Mouse (Mus musculus): ENCODE data around the gene Kcnip4.

Gene Kcnip4

DNA sequence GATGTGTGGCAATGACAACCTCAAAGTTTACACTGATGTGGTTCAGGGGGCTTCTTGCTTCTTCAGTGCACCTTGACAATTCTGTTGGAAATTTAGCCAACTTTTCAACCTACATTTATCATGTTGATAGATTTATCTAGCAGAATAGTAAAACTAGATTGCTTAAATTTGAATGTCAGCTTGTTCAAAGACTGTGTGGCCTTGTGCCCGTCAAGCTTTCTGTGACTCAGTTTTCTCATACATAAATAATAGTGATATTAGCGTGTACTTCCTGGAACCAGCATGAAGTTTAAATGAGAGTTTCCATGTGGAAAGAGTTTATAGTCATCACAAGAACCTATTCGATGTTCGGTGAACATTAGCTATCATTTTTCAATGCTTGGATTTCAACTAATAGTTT, 1112.4 kb downstream of the Kcnip4 start:
- DNase-seq (ENCODE audit: low spot score) = no peak

DNA sequence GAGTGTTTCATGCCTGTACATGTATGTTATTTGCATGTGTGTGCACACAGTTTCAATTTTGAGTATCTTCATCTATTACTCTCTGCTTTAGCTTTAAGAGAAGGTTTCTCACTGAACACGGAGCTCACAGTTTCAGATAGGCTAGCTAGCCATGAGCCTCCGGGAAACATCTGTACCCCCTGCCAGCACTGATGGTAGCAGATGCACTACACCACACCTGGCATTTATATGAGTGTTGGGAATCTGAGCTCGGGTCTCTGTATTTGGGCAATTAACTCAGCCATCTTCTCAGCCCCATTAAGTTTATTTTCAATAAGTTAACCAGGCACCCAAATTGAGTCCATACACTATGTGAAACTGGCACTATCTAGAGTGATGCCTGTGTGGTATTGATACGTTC, 1113.2 kb downstream of the Kcnip4 start:
- DNase-seq (ENCODE audit: low spot score) = no peak

DNA sequence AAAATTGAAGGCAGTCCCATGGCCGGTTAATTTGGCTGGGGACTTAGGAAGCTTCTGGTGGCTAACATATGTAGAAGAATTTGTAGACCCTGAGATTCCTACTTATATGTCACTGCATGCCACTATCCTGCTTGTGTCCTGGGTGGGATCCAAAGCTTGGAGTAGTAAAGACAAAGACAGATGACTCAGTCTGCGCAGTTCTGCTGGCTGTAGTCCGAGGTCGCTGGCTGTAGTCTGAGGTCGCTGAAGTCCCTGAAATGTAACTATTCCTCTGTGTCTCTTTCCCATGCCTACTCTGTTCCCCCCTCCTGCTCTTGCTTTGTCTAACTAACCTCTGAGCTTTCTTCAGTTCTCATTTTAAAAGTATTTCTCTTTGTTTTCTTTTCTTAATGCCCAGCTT, 1114.4 kb downstream of the Kcnip4 start:
- DNase-seq (ENCODE audit: low spot score) = no peak

DNA sequence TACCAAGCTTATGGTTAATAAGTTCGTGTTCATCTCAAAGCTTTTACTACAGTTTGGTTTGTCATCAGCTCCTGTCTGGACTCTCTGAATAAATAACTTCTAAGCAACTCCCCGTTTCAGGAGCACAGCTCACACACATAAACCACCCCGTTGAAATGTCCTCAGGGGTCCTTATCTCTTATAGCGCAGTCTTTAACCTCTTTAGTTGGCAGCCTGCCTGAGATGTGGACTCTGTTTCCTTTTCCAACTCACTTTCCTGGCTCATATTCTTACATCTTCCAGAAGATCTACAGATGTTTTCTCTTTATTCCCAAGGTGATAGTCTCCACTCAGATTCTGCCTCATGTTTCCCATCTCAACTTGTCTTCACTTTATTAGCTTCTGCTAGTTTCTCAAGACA, 1116.4 kb downstream of the Kcnip4 start:
- no peak for DNase-seq (ENCODE audit: low spot score)

DNA sequence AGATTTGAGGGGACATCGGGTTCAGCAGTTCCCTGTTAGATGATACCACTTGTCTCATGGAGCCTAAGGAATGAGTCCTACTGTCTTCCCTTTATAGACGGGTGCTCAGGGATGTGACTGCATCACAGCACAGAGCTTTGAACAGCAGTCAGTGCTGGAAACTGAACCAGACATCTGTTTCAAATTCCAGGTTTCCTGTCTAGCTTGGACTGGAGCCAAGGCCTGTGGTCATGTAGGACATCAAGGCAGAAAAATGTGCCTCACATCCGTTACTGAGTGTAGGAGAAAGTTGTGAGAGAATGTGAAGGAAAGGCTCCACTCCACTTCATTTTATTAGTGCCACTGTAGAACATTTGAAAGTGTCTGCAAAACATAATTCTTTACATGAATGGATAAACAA, 1122.2 kb downstream of the Kcnip4 start:
- no peak for DNase-seq (ENCODE audit: low spot score)

DNA sequence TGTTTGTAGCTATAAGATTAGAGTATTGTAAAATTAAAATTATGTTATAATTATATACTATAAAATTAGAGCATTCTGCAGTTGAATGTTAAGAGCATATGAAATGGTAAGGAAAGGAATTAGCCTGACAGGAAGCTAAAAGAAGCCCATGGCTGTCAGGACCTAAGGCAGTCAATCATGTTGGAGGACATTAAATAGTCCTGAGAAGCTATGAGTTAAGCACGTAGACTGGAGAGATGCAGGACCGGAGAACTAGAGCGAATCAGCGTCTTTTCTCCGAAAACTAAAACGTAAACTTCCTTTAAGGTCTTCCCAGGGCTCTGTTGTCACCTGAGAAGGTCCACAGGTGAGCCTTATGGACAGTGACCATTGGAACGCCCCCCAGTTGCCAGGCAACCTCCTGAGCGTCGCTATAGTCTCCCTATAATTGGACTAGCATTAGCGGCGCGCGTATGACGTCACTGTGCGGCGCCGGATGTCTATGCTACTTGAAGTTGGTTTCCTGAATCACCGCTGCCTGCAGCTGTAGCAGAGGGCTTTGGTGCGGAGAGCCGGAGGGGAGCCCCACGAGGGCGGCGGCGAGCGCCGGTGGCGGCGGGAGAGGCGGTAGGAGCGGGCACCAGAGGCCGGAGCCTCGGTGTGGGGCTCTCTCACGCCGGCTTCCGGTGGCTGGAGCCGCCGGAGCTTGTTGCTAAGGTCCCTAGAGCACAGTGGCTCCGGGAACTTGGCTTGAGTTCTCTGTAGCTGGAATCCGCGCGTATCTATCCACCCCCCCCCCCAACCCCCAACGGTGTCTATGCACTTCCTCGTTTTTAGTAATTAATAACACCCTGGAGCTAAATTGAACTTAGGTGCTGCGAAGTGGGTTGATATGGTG, 1152.6 kb downstream of the Kcnip4 start:
- peak; percentile 84 for DNase-seq (ENCODE audit: low spot score)

DNA sequence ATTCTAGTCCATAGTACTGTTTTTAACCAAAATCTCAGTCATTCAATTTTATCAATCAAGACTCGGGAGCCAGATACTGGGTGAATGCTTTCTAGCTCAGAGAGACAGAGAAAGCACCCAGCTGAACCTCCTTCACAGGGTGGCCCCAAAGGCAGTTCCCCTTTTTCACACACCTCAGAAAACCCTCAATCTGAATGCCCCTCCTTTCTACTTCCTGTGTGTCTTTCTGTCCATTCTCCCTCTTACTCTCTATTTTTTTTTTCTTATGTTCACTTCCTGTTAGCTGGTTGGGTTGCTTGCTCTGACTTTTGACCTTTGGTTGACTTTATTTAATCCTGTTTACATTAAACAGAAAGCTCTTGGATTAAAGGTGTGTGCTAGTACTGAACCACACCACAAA, 1175.4 kb downstream of the Kcnip4 start:
- no peak for DNase-seq (ENCODE audit: low spot score)

DNA sequence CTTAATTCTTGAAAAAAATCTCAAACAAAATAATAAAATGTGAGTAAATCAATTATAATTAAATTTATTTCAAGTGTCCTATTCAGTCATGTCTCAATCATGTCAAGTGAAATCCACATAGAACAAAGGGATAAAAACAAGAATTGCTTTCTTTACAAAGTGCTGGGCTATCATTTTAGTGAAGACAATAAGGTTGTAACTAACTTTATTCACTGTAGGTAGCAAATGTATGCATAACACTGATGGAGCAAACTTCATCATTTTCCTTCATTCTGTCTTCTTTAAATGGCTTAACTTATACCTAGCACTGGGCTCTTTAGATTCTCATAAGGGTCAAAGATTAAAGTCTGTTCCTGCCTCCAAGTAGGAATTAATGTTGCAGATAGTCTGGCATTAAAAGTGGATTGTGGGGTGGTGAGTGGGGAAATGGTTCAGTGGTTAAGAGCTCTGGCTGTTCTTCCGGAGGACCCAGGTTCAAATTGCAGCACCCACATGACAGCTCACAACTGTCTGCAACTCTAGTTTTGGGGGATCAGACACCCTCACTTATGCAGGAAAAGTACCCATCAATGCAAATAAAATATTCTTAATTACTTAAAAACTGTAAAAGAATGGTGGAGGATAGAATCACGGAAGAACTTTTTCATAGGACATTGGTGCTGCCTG, 1178.6 kb downstream of the Kcnip4 start:
- no peak for DNase-seq (ENCODE audit: low spot score)

DNA sequence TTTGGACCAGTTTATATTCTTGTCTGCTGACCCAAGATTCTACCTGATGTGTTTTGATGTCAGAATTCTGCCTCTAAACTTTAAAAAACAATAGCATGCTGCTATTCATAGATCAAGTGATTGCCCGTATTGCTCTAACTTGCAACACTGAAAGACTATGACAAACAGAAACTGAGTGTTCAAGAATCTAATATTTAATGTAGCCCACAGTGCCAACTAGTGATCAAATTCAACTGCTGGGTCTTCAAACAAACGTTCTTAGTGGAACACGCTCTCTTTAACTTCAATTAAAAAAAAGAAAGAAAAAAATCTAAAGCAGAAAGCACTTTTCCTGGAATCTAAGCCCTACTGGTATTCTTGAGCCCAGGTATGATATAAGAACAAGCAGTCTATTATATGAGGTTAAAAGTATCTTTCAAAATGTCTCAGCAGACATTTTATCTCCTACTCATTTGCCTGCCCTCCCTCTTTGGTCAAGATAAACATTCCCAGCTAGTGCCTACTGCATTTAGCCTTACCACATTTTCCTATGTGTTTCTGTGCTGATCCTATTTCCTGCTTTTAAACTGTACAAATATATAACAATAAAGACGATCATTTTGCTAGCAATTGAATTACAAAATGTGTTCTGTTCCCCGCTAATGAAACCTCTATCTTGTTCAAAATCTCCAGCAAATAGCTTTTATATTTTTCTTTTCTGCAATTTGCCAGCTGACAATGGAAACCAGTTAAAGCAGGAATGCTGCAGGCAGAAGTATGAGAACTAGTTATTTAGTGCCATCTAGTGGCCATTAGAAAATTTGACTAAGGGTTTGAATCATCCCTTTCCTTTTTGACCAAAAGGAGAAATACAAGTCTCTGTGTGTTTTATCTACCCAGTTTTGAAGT, 1179.4 kb downstream of the Kcnip4 start:
- no peak for DNase-seq (ENCODE audit: low spot score)

DNA sequence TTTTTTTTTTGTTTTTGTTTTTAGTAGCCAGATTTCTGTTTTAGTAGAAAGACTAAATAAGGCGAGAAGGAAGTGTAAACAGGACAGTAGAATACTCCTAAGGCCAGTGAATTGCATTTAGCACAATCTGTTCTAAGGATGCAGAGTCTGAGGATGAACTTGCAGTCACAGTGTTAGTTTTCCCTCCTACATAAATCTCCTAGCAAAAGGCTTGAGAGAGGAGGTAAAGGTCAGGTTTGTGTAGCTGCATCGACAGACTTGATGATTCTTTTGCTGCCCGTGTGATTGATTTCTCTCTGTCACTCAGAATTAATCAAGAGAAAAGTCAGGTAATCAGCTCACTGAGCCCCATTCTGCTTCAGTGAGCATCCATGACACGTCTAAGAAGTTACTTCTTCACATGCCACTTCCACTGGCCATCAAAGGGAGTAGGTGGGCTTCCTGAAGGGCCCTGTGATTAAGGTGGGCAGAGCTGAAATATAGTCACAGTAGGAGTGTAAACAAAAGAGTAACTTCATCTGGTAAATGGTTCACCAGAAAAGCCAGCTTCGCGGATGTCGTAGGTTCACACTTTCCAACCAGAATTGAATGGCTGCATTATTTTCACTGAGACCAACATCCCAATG, 1183.8 kb downstream of the Kcnip4 start:
- DNase-seq (ENCODE audit: low spot score) = no peak

Measured in ovary, postnatal 10 days (tissue).